Mouse (Mus musculus) MEL (cell line): ENCODE results near the gene Ibsp.

ENCODE experiments used
- CTCF ChIP-seq, 3 experiments: IDR thresholded peaks in 2 of 3; conservative IDR thresholded peaks in 1 of 3; 2 replicates each; pipeline ENCODE4 v1.5.1; 2011 to 2012; ENCODE audit warnings: low read length in 3 of 3, low read depth in 2 of 3, mild to moderate bottlenecking in 2 of 3, improper control_type of control experiment in 1 of 3, inconsistent platforms in 1 of 3, mixed read lengths in 1 of 3, moderate library complexity in 1 of 3; ENCODE audit not compliant: control insufficient read depth in 1 of 3, insufficient read depth in 1 of 3, poor library complexity in 1 of 3, severe bottlenecking in 1 of 3
- MAZ ChIP-seq: IDR thresholded peaks from 2 replicates; pipeline ENCODE4 v1.6.1; 2012; ENCODE audit warnings: low read depth, mild to moderate bottlenecking, inconsistent platforms, low read length, improper control_type of control experiment
- USF1 ChIP-seq: IDR thresholded peaks from 2 replicates; pipeline ENCODE4 v1.6.1; 2014; ENCODE audit warnings: low read depth, mild to moderate bottlenecking, inconsistent platforms, low read length, improper control_type of control experiment, moderate library complexity

DNA sequence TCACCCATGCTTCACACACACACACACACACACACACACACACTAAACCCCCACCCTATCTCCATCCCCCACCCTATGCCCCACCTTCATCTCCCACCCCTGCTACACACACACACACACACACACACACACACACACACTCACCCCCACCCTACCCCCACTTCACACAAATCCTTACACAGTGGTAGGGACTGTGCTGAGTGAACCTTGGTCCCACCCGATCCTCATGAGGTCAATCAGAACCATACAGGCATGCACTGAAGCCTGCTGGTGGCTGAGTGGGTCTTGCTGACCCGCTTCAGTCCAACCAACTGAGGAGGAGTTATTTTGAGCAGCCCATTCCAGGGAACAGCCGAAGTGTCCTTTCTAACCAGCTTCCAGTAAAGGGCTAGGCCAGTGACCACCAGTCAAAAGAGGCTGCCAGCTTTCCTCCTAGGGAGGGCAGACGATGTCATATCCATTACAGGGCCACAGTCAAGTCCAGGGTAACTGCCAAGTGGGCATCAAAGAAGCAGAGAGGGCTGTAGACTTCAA lies 29.4 kb downstream of the Ibsp start:
- no peak for TF ChIP-seq USF1
- TF ChIP-seq MAZ: no peak
- TF ChIP-seq CTCF (IDR thresholded peaks at IDR 0.05 in 2 of 3, conservative IDR thresholded peaks at IDR 0.05 in 1 of 3; ENCODE audit: control insufficient read depth in 1 of 3, insufficient read depth in 1 of 3, low read depth in 2 of 3, low read length in 3 of 3, poor library complexity in 1 of 3, severe bottlenecking in 1 of 3): no peak
